Mouse (Mus musculus) heart, postnatal 25 days (tissue): ENCODE measurements at regions not wholly inside any gene's neighbourhood (a gene's known extent, or its start where the extent isn't known, plus 50 kb on each side); places are given as distances from the start of the nearest gene placed in this dataset.

Source experiments
- DNase-seq: peaks from one replicate; pipeline ENCODE4 v3.0.0; 2022; ENCODE audit warnings: low spot score
- intact Hi-C: fragments of 180-260 bp; cut with DNase I; formaldehyde crosslinking; loops from one replicate; pipeline ENCODE4 v1.15.1; 2025

DNA sequence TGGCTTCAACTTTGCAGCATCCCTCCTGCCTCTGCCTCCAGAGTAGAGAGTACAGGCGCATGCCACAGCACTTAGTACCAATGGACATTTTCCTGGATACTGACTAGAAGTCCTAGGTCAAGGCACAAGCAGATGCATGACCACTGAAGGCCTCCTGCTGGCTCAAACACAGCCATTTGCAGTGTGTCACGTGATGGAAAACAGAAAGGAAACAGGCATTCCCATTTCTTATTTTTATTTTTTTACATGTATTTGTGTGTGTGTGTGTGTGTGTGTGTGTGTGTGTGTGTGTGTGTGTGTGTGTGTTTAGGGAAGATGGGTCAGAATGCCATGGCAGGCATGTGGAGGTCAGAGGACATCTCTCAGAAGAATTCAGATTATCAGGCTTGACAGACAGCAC lies 65.6 kb downstream of the Thap12 start:
- intact Hi-C loops, result no loop called here

DNA sequence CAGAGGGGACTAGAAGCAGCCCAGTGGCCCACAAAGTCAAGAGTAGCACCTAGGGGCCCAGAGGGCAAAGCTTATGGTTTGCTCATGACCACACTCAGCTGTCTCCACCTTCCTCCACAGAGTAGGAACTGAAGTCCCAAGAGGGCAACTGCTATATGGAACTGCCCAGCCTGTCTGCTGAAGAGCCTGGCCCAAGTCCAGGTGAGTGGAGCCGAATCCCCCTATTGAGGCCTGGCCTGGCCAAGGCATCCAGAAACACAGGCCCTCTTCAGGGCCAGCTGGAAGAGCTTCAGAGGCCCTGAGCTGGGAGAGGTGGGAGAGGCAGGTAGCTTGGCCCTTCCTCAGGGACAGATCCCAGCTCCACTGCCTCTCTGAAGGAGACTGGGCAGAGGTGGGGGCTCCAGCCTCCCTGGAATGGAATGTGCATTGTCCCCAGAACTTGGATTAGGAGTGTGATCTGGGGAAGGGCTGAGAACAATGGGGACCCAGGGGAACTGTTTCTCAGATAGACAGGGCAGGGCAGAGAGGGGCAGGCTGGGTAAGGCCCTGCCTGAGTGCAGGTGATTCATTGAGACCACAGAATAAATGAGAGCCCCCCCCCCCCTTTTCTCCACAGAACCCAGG lies 65.7 kb upstream of the Wnt11 start:
- intact Hi-C loops, result no loop called here
- no peak for DNase-seq

More for the DNA sequence above, 65.6 kb downstream of the Thap12 start:
- DNase-seq, result no peak

DNA sequence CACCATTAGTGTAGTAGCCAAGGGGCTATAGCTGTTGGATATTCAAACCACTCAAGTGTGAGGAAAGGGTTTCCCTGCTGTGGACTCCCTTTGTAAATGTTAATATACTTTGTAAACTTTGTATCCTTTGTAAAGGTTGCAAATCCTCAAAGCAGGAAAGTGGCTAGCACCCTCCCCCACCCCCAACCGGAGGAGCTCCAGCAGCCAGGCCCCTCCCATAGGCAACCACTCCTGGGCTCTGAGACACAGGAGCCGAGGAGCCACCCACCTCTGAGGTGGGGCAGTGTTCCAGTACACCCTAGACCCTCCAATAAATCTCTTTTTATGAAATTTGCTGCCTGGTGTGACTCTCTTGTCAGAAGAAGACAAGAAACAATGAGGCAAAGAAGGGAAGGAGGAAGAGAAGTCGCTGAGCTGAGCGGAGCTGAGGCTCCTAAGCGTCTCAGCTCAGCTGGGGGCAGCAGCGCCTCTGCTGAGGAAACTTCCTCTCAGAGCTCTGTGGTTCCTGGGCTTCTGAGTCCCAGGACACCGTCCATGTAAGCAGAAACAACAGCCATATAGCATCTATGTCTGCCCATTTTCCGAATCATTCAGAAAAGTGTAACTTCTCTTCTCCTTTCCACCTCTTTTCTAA lies 64.5 kb upstream of the Wnt11 start:
- intact Hi-C loops, result no loop called here
- no peak for DNase-seq

DNA sequence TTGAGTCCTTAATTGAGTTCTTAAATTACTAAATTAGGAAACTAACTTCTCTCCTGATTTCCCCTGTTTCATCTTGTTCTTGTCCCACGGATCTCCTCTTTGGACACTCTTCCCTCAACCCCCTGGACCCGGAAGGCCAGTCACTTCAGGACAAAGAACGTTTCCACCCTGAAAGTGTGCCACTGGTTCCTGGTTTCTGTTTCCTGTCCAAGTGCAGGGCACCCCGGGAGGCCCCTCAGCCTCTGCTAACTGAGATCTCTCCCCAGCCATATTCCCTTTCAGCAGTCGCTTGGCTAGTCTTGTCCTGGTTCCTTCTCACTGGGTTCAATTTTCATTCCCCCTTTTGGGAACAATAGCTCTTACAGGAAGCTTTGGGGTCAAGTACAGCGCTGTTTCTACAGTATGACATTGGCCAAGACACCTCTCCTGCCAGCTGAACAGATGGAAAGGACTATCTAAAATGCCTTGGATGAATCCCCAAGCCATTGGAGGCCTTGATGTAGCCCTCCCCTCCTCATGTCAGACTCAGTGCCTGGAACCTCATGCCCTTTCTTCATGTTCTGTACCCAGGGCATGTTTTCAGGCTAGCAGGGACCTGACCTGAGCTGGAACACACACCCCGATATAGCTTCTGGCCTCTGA lies 63.7 kb upstream of the Wnt11 start:
- no peak for DNase-seq
- intact Hi-C loops, result no loop called here

DNA sequence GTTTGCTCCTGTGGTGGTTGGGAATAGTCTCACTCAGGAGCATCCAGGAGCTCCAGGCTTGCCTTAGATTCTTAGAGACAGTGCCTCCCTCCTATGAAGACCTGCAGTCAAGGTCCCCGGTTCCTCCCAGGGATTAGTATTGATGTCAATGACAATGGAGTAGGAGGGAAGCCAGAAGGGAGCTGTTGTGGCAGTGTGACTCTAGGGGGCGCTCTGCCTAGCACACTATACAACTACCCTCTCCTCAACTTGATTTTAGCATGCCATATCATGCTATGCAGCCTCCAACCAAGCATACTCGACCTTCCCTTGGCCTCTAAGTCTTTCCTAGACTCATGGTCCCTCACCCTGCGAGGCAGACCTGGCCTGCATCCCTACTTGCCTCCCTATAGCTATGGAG lies 60.3 kb upstream of the Wnt11 start:
- intact Hi-C loops, result no loop called here
- DNase-seq, result no peak

DNA sequence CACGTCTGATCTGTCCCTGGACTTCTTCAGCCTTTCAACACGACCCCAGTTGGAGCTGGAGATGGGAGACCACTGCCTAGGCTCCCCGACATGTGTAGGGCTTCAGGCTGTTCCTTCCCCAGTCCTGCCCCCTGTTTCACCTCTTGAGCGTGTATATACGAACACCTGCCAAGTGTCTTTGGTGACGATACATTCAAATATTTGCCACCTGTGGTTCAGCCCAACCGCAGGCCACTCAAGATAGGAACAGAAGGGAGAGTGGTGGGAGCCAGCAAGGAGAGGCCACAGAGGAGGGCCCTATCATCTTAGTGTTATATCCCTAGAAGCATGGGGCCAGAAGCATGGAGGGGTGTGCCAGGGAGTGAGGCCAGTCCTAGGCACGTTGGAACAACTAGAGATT lies 59.9 kb upstream of the Wnt11 start:
- DNase-seq, result no peak
- intact Hi-C loops, result no loop called here

DNA sequence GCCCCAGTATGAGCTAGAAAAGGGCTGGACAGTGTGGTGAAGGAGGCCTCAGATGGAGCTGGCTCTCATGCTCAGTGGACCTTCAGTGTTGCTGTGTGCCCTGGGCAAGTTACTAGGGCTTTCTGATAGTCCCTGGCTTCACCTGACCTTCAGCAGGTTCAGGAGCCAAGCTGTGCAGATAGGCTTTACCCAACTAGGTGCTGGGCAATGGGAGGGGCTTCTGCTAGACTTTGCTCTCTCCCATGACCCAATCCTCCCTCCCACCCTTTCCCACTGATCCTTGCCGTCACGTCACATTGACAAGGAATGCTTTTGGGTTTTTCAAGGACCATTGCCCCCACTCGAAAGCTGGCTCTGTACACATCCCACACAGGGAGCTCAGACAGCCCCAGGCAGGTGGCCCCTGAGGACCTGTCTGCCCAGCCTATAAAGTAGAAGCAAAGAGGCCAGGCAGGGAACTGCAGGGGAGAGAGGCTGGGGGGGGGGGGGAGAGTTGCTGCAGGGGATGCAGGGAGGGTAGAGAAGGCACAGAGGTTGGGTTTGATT lies 57.5 kb upstream of the Wnt11 start:
- DNase-seq, result no peak
- intact Hi-C loops, result no loop called here

DNA sequence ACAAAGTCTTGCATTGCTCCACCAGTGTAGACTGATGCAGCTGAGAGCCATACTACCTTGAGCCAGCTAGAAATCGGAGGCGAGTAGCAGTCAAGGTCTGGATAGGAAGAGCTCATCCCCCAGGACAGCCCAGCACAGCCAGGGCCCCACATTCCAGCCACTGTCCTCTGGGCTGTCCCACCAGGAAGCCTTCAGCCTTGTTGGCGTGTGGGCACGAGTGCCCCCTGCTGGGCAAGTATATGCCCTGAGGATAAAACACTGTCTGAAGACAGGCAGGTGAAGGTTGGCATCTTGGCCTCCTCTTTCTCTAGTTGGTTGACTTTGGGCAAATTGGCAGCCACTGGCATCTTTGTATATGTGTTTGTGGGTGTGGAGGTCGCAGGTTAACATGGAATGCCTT lies 56.0 kb upstream of the Wnt11 start:
- intact Hi-C loops, result loop anchor here (1.0 to 2.0 kb wide), 2 partner anchors 36 to 58 kb away; no protein-coding TSS in a partner anchor
- DNase-seq, result peak; percentile 59

DNA sequence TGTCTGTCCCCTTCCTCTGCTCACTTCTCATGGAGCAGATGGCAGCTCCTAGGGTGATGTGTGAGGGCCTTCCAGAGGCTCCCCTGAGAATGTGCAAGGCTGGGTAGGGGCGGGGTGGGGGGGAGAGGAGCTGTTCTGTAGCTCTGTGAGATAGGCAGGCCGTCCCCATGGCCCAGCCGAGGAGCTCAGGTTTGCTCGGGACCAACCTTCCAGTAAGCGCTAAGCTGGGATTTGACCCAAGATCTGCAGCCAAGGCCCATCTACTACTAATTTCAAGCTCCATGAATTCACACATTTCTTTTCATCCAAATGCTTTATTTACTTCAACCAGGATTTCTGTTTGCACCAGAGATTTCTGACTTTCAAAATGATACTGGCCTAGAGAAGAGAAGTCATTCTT lies 51.4 kb upstream of the Wnt11 start:
- intact Hi-C loops, result no loop called here
- no peak for DNase-seq

DNA sequence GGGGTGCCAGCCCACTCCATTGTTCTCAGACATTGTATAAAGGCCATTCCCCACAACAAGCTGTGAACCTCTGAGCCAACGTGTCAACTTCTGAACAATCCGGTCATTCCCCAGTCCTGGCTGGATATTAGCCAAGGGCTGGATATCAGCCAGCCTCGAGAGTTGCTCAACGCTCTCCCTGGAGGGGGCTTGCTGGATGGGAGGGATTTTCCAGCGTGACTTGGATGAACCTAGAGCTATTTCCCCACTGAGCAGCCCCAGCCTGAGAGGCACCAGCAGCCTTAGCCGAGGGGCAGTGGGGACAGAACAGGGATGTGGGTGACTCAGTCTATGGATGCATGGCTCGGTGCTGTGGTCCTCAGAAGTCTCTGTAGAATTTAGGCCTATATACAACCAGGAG lies 51.0 kb upstream of the Wnt11 start:
- DNase-seq, result peak; percentile 87
- intact Hi-C loops, result no loop called here

DNA sequence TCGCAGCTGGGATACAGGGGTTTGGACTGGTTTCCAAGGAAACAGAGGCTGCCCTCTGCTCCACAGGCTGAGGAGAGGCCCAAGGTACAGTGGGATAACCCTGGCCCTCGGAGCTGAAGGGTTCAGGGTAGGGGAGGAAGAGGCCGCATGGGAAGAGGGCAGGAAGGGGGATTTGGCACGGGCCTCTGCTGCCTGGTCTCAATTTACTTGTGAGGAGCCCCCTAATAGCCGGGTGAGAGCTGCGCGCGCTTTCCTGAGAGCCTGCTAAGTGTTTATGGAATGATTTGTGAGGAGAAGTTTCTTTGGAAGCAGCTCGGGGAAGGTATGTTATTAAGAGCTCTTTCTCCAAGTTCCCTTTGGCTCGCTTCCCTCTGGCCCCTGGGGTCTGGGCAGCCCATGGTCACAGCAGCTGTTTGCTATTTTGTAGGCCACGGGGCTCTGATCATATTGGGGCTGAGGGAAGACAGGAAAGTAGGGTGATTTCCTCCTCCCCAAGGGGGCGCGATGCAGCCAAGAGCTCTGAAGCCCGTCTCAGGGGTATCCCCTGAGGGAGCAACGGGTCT lies 50.5 kb upstream of the Wnt11 start:
- intact Hi-C loops, result no loop called here
- DNase-seq, result no peak
